Mouse (Mus musculus) embryo, embryonic 9.5 days (tissue): ENCODE data around the gene P2ry13.

ENCODE experiments used
- DNase-seq: peaks from one replicate; pipeline ENCODE4 v3.0.0-alpha.2; 2017; ENCODE audit errors: extremely low spot score

The P2ry13 gene

GRCm38 (mm10) chr3:59197329-59197948, 13.2 kb downstream of the P2ry13 start:
- DNase-seq, result no peak

- no peak for DNase-seq
Observed at GRCm38 (mm10) chr3:59194938-59195337, 15.7 kb downstream of the P2ry13 start, which contains the start of gene Gpr87. Gene Gpr87 (minus strand): TSS chr3:59195104.

GRCm38 (mm10) chr3:59194099-59194498, 16.6 kb downstream of the P2ry13 start:
- DNase-seq, result no peak

- DNase-seq, result no peak
Observed at GRCm38 (mm10) chr3:59191674-59192073, 19.0 kb downstream of the P2ry13 start.

GRCm38 (mm10) chr3:59187336-59187735, 23.3 kb downstream of the P2ry13 start:
- DNase-seq, result no peak

- DNase-seq, result no peak
Observed at GRCm38 (mm10) chr3:59185662-59186061, 25.0 kb downstream of the P2ry13 start.

GRCm38 (mm10) chr3:59182129-59182528, 28.6 kb downstream of the P2ry13 start:
- DNase-seq, result no peak

- no peak for DNase-seq
Observed at GRCm38 (mm10) chr3:59181134-59181533, 29.5 kb downstream of the P2ry13 start.

GRCm38 (mm10) chr3:59176871-59177270, 33.8 kb downstream of the P2ry13 start:
- DNase-seq, result no peak

GRCm38 (mm10) chr3:59175234-59175633, 35.4 kb downstream of the P2ry13 start:
- DNase-seq, result peak; percentile 43

- DNase-seq, result no peak
Observed at GRCm38 (mm10) chr3:59174426-59175154, 36.1 kb downstream of the P2ry13 start.

- no peak for DNase-seq
Observed at GRCm38 (mm10) chr3:59169921-59170627, 40.6 kb downstream of the P2ry13 start.

- DNase-seq, result no peak
Observed at GRCm38 (mm10) chr3:59169215-59169614, 41.5 kb downstream of the P2ry13 start.

- DNase-seq, result no peak
Observed at GRCm38 (mm10) chr3:59168476-59168875, 42.2 kb downstream of the P2ry13 start.

- DNase-seq, result no peak
Observed at GRCm38 (mm10) chr3:59167417-59168054, 43.1 kb downstream of the P2ry13 start.

GRCm38 (mm10) chr3:59160465-59160864, 50.2 kb downstream of the P2ry13 start:
- DNase-seq, result no peak
